Mouse (Mus musculus): ENCODE measurements at regions not wholly inside any gene's neighbourhood (a gene's known extent, or its start where the extent isn't known, plus 50 kb on each side); places are given as distances from the start of the nearest gene placed in this dataset.

DNA sequence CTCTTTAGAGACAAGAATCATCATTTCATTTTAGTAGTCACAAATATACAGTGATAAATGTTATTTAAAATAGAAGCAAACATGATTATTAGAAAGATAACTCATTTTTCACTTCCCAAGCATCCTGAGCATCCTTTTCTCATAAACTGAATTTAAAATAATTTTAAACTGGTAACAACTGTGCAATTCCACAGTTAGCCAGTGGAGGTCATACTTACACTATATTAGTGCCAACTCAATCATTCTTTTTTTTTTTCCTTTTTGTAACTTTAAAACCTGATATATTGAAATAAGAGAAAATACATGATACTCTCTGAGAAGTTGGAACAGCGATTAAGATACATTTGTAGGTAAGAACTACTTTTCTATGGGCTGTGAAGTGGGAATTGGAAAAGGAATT, 113.2 kb upstream of the Gm17509 start:
- DNase-seq, result no peak
- intact Hi-C loops (cut with DNase I), result loop anchor here (1.0 kb wide), 1 partner anchor 1044 kb away; no protein-coding TSS in a partner anchor

DNA sequence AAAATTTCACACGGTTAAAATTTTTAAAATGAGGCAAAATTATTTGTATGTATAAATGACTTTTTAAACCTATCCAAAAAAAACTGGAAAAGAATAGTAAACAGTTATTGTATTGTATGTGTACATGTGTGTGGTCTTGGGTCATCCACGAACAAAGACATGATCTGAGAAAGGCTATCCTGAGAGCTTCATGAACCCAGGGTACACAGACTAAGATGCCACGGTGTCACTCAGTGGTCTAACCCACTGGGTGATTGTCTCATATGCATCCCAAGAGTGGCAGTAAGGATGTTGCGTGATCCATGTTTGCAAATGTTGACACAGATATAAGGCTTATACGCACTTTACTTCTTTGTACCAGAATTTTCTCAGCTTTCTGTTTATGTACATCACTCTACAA, 113.7 kb upstream of the Gm17509 start:
- intact Hi-C loops (cut with DNase I), result loop anchor here (1.0 kb wide), 1 partner anchor 1044 kb away; no protein-coding TSS in a partner anchor

GRCm38 (mm10) chr13:117381086-117381595, 160.3 kb upstream of the Gm17509 start:
- intact Hi-C loops (cut with DNase I), result no loop called here
- no peak for DNase-seq

More for the DNA sequence above, 113.7 kb upstream of the Gm17509 start:
- no peak for DNase-seq

- intact Hi-C loops (cut with DNase I), result no loop called here
- no peak for DNase-seq
Measured at GRCm38 (mm10) chr13:117383480-117384137, 162.7 kb upstream of the Gm17509 start.

GRCm38 (mm10) chr13:117390287-117390686, 169.4 kb upstream of the Gm17509 start:
- DNase-seq, result no peak
- intact Hi-C loops (cut with DNase I), result no loop called here

GRCm38 (mm10) chr13:117393488-117393887, 172.6 kb upstream of the Gm17509 start:
- DNase-seq, result no peak
- intact Hi-C loops (cut with DNase I), result no loop called here

DNA sequence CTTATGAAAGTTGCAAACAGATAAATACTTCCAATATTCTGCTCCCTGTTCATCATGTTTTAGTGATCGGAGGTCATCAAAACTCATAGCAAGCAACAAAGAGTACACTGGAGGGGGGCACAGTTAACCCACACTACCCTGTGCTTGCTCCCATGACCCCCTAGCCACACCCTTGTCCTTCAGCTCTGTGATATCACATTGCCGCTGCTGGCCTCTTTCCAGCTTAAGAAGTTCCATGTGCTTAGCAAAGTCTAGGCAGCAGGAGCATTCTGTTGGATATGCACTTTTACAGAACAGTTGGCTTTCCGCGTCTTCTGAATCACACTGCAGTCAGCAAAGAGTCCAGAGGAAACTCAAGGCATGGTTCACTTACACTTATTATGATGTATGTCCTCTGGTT, 180.4 kb upstream of the Gm17509 start:
- no peak for DNase-seq
- intact Hi-C loops (cut with DNase I), result no loop called here

DNA sequence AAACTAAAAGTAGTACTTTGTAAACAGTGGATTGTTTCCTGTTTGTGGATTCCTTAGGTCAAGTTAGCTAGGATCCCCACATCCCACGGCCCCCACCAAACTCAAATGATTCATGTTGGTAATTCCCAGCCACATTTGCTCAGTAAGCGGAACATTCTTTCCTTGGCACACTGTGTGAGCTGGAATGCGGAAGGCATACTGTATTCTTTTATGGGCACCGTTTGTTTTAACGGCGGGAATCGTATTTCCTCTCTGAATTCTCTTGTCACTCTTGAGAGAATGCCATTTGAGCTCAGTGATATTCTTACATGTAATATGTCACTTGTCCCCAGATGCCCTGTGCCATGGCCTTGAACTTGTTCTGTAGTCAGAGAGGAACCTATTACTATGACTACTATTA, 189.1 kb upstream of the Gm17509 start:
- DNase-seq, result no peak
- intact Hi-C loops (cut with DNase I), result no loop called here

- intact Hi-C loops (cut with DNase I), result no loop called here
- DNase-seq, result no peak
Measured at GRCm38 (mm10) chr13:117413616-117414015, 188.5 kb upstream of the Hcn1 start.

GRCm38 (mm10) chr13:117423558-117423957, 178.6 kb upstream of the Hcn1 start:
- intact Hi-C loops (cut with DNase I), result no loop called here
- DNase-seq, result no peak

GRCm38 (mm10) chr13:117425015-117425414, 177.1 kb upstream of the Hcn1 start:
- intact Hi-C loops (cut with DNase I), result no loop called here

DNA sequence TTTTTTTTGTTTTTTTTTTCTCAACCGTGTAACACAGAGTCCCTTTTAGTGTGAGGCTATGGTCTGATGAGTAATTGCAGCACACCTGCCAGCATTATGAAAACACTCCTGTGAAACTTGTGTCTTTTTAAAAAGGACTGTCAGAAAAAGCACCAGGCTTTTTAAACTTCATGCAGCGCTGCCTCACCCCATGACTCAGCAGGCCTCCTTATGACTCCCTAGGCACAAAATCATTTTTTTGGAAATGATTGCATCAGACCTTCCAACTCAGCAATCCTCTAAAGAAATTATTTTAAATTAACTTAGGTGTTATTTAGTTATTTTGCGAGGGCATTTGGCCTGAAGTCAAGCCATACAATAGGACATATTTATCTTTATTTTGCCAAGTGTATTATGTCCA, 134.7 kb upstream of the Hcn1 start:
- DNase-seq, result no peak
- intact Hi-C loops (cut with DNase I), result no loop called here

More at GRCm38 (mm10) chr13:117425015-117425414, 177.1 kb upstream of the Hcn1 start:
- DNase-seq, result no peak

- DNase-seq, result no peak
- intact Hi-C loops (cut with DNase I), result no loop called here
Measured at GRCm38 (mm10) chr13:117472726-117473125, 129.4 kb upstream of the Hcn1 start.

DNA sequence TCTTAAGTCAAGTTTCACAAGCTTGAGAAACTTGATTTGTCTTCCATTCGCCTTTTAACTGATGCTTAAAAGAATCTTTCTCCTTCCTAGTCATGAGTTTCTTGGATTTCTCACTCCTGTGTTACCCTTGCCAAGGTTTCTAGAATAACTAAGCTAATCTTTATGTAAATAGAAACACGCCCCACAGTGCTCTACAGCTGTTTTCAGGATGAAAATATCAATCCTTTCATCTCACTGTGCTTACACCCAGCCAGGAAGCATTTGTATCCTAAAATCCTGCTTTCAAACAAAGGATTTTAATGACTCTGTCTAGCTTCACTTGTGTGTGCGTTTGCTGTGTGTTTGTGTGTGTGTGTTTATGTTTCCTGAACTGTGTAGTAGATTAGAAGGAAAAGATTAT, 119.5 kb upstream of the Hcn1 start:
- intact Hi-C loops (cut with DNase I), result no loop called here
- no peak for DNase-seq

DNA sequence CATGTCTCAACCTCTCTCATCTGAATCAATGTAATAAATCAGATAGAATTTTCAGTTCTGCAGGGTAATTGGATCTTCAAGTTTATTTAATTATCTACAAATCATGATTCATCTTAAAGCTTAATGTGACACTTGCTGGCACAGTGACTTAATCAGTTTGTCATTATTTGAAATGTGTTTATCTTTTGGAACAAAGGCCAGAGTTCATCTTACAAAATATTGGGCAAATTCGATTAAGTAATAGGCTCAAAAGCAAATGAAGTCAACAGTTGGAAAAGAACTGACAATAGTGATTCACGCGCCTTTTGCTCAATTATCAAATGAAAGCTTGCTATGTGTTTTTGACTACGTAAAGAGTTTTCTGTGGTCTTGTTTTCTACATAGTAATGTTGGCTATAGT, 93.4 kb upstream of the Hcn1 start:
- no peak for DNase-seq

GRCm38 (mm10) chr13:117550108-117550507, 52.0 kb upstream of the Hcn1 start:
- intact Hi-C loops (cut with DNase I), result loop anchor here (2.0 kb wide), 1 partner anchor 801 kb away; no protein-coding TSS in a partner anchor
- peak; percentile 60 for DNase-seq

More for the DNA sequence above, 93.4 kb upstream of the Hcn1 start:
- intact Hi-C loops (cut with DNase I), result no loop called here

Data from left cerebral cortex, postnatal 4 days (tissue).